Mouse (Mus musculus) forebrain, postnatal 0 days (tissue): ENCODE results near the gene Eps8. TPM values are rescaled to one million over a fixed set of nuclear protein-coding genes. Genes with fewer than 3 reads are reported as not detected.

Experiments
- ATAC-seq: fragments of 200-750 bp; cut with Nextera tagmentation; 2 replicates; pipeline ENCODE4 v1.8.0; 2017; ENCODE audit warnings: mild to moderate bottlenecking, moderate library complexity
- DNase-seq: peaks from one replicate; pipeline ENCODE4 v3.0.0-alpha.2; 2015
- H3K27ac ChIP-seq: fragments of 300-500 bp; sonication (generic); 2 replicates; pipeline ENCODE4 v1.5.1; 2014; ENCODE audit warnings: low read depth, mild to moderate bottlenecking, antibody characterized with exemption, low read length, moderate library complexity, mixed read lengths
- H3K27me3 ChIP-seq: fragments of 300-500 bp; sonication (generic); 2 replicates; pipeline ENCODE4 v1.6.1; 2014; ENCODE audit warnings: mild to moderate bottlenecking, low read length, mixed read lengths; ENCODE audit not compliant: insufficient read depth
- H3K36me3 ChIP-seq: fragments of 300-500 bp; sonication (generic); 2 replicates; pipeline ENCODE4 v1.6.1; 2014; ENCODE audit warnings: mild to moderate bottlenecking, moderate library complexity; ENCODE audit not compliant: insufficient read depth
- H3K4me1 ChIP-seq: fragments of 300-500 bp; sonication (generic); 2 replicates; pipeline ENCODE4 v1.6.1; 2014; ENCODE audit warnings: antibody characterized with exemption; ENCODE audit not compliant: insufficient read depth
- H3K4me2 ChIP-seq: fragments of 300-500 bp; sonication (generic); 2 replicates; pipeline ENCODE4 v1.6.1; 2014; ENCODE audit warnings: low read depth, mild to moderate bottlenecking, moderate library complexity
- H3K4me3 ChIP-seq: fragments of 300-500 bp; sonication (generic); 2 replicates; pipeline ENCODE4 v1.5.1; 2014; ENCODE audit warnings: low read depth, low read length, mixed read lengths
- H3K9ac ChIP-seq: fragments of 300-500 bp; sonication (generic); 2 replicates; pipeline ENCODE4 v1.6.1; 2014; ENCODE audit warnings: mild to moderate bottlenecking
- H3K9me3 ChIP-seq: fragments of 300-500 bp; sonication (generic); 2 replicates; pipeline ENCODE4 v1.6.1; 2016; ENCODE audit warnings: low read length
- CTCF ChIP-seq: sonication (generic); IDR thresholded peaks from 2 replicates; pipeline ENCODE4 v1.5.1; 2016; ENCODE audit warnings: antibody characterized with exemption, control low read depth, low read depth
- WGBS: fragments of 180-500 bp; shearing (Covaris S2); extraction: QIAGEN DNeasy Blood & Tissue Kit; methylation state at CpG from one replicate; pipeline ENCODE4 v1.1.7; 2014; 5-methylcytosine and 5-hydroxymethylcytosine counted together
- polyA plus RNA-seq: library from polyadenylated mRNA; unstranded; fragments of >200 nt; fragmentation: Nextera tagmentation; extraction: Ambion mirVana; gene quantifications from 2 replicates; pipeline ENCODE4 v1.2.1, GENCODE M21; 2015
- total RNA-seq: library from RNA; depleted of rRNA; stranded (reverse); fragments of >200 nt; gene quantifications from 2 replicates; pipeline ENCODE4 v1.2.3, GENCODE M21; 2014

The Eps8 gene
- total and polyA plus RNA-seq, 2 experiments from 2014 or later = 23.7 to 26.0 TPM

DNA sequence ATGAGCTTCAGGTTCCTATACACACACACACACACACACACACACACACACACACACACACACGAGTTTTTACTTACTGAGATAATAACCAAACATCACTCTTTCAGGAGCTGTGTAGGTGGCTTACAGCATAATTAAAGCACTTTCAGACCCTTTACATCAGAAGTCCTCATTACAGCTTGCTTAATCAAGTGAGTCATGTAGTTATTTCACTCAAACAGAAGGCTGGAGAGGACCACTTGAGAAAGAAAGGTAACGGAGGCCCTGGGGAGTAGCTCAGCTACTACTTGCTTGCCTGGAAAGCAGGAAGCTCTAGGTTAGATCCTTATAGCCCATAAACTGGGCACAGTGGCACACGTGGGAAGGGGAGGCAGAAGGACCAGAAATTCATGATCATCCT lies 13.0 kb upstream of the Eps8 start:
- H3K4me2 ChIP-seq = no peak overlapping the region
- ATAC-seq (no peak), DNase-seq (no peak)
- no peak overlapping the region for H3K9ac ChIP-seq
- WGBS = 74% methylated on average over 3 of the region's 3 CpGs
- H3K27me3 ChIP-seq = no peaks in the 10 kb centered on the region
- TF ChIP-seq CTCF = no peak
- H3K9me3 ChIP-seq = no peaks in the 10 kb centered on the region
- no peak overlapping the region for H3K27ac ChIP-seq
- H3K36me3 ChIP-seq = no peaks in the 10 kb centered on the region
- H3K4me3 ChIP-seq = no peak overlapping the region
- no peaks in the 10 kb centered on the region for H3K4me1 ChIP-seq

DNA sequence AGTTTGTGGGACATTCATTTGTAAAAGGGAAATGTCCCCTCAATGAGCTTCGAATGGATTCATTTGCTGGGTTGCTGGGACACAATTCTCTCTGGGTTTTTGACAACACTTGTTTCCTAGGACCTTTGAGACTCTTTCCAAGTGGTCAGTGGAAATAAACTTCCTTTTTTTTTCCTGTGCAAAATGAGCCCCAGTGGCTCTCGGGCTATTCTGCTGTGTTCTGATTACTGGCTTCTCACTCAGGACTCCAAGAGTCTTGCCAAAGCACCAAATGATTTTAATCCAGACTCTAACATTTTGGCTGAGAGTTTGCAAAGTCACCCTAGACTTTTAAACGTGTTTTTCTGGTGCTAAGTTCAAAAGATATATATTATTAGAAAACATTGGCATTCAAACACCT lies 10.3 kb upstream of the Eps8 start:
- no peaks in the 10 kb centered on the region for H3K9me3 ChIP-seq
- H3K27me3 ChIP-seq = no peaks in the 10 kb centered on the region
- H3K27ac ChIP-seq = no peak overlapping the region
- 71% methylated on average over 3 of the region's 3 CpGs for WGBS
- no peak overlapping the region for H3K4me3 ChIP-seq
- H3K36me3 ChIP-seq = no peaks in the 10 kb centered on the region
- H3K4me2 ChIP-seq = no peak overlapping the region
- H3K9ac ChIP-seq = no peak overlapping the region
- DNase-seq (no peak), ATAC-seq (no peak)
- no peaks in the 10 kb centered on the region for H3K4me1 ChIP-seq
- no peak for TF ChIP-seq CTCF

DNA sequence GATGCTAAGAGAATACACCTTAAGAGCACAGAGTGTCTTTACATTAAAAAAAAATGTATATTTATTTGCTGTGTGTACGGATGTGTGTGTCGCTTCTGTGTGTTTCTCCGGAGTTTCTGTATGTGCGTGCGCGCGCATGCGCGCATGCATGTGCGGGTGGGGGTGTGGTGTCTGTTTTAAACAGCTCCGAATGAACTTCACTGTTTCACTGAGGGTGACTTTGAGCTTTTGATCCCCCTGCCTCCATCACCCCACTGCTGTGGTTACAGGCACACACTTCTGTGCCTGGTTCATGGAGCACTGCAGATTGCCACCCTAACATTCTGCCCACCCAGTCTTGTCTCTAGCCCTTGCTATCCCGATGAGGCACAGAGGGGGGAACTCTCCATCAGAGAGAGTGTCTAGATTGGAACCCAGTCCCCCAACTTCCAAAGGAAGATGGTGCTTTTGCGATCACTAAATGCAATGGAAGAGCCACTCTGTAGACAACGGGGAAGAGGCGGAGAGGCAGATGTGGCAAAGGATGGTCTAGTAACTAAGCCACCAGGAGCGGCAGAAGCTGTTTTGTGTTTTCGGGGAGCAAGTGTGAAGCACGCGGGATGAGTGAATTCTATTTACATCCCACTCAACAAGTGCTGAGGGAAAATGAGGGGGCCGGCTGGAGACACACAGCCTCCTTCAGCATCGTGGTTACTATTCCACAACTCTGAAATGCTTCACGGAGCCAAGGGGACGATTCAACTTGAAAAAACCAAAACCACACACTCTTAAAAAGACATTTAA lies 7.1 kb upstream of the Eps8 start:
- Histone ChIP-seq H3K36me3 (no peaks in the 10 kb centered on the region), H3K4me2 (no peak overlapping the region), H3K9ac (no peak overlapping the region), H3K4me3 (no peak overlapping the region), H3K4me1 (no peaks in the 10 kb centered on the region), H3K27ac (no peak overlapping the region), H3K27me3 (no peaks in the 10 kb centered on the region; the same call in 1 of the 2 replicates), H3K9me3 (no peaks in the 10 kb centered on the region)
- TF ChIP-seq CTCF = no peak
- ATAC-seq = peak; percentile 32; the same call in 1 of the 2 replicates
- WGBS = 92% methylated on average over 23 of the region's 23 CpGs
- DNase-seq = no peak

- Histone ChIP-seq H3K4me3 (no peak overlapping the region), H3K36me3 (no peaks in the 10 kb centered on the region)
- WGBS = 56% methylated on average over 12 of the region's 12 CpGs
Observed at GRCm38 (mm10) chr6:137658426-137659088, 3.9 kb upstream of the Eps8 start.

DNA sequence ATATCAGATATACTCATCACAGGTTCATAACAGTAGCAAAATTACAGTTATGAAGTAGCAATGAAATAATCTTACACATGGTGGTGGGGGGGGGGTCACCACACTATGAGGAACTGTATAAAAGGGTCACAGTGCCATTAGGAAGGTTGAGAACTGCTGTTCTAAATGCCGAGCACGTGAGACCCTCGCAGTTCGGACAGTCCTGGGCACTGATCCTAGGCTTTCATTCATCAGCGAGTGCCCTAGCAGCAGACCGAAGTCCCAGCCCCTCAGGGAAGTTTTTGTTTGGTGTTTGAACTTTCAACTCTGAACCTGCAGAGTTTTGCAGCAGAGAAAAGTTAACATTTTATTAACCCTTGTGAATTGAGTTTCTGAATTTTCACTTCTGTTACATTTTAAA lies 2.5 kb upstream of the Eps8 start:
- no peak for DNase-seq
- TF ChIP-seq CTCF = no peak
- ATAC-seq = no peak
- no peak overlapping the region for H3K4me2 ChIP-seq
- H3K9me3 ChIP-seq = no peaks in the 10 kb centered on the region
- no peaks in the 10 kb centered on the region; the same call in 1 of the 2 replicates for H3K27me3 ChIP-seq
- H3K4me1 ChIP-seq = no peaks in the 10 kb centered on the region
- no peak overlapping the region for H3K27ac ChIP-seq
- no peaks in the 10 kb centered on the region for H3K36me3 ChIP-seq
- H3K4me3 ChIP-seq = no peak overlapping the region
- no peak overlapping the region for H3K9ac ChIP-seq
- WGBS = 78% methylated on average over 6 of the region's 6 CpGs

More at GRCm38 (mm10) chr6:137658426-137659088, 3.9 kb upstream of the Eps8 start:
- DNase-seq (no peak), ATAC-seq (peak; percentile 47; the same call in 1 of the 2 replicates)
- Histone ChIP-seq H3K27ac (no peak overlapping the region), H3K4me1 (no peaks in the 10 kb centered on the region), H3K4me2 (no peak overlapping the region), H3K9ac (no peak overlapping the region), H3K27me3 (no peaks in the 10 kb centered on the region; the same call in 1 of the 2 replicates), H3K9me3 (no peaks in the 10 kb centered on the region)
- TF ChIP-seq CTCF = peak; percentile 62

GRCm38 (mm10) chr6:137649528-137649927 lies 5.1 kb downstream of the Eps8 start:
- no peaks in the 10 kb centered on the region for H3K27me3 ChIP-seq
- ATAC-seq = peak; percentile 6
- H3K4me2 ChIP-seq = peak overlapping the region; percentile 80
- H3K4me1 ChIP-seq = no peaks in the 10 kb centered on the region
- no peak for DNase-seq
- H3K9ac ChIP-seq = peak overlapping the region; percentile 71; the same call in 1 of the 2 replicates
- TF ChIP-seq CTCF = no peak
- no peaks in the 10 kb centered on the region for H3K36me3 ChIP-seq
- no peaks in the 10 kb centered on the region for H3K9me3 ChIP-seq
- H3K27ac ChIP-seq = no peak overlapping the region
- 14% methylated on average over 7 of the region's 7 CpGs for WGBS
- H3K4me3 ChIP-seq = peak overlapping the region; percentile 84

GRCm38 (mm10) chr6:137649068-137649480 lies 5.6 kb downstream of the Eps8 start:
- peak; percentile 90 for ATAC-seq
- Histone ChIP-seq H3K36me3 (no peaks in the 10 kb centered on the region), H3K4me1 (no peaks in the 10 kb centered on the region), H3K27ac (no peak overlapping the region), H3K4me3 (peak overlapping the region; percentile 84), H3K9ac (peak overlapping the region; percentile 71), H3K4me2 (peak overlapping the region; percentile 80), H3K9me3 (no peaks in the 10 kb centered on the region), H3K27me3 (no peaks in the 10 kb centered on the region)
- WGBS = under 1% methylated on average over 49 of the region's 51 CpGs
- DNase-seq = peak; percentile 92
- peak; percentile 60 for TF ChIP-seq CTCF
